Mouse (Mus musculus) midbrain, embryonic 10.5 days (tissue): ENCODE measurements around the gene Aqp5. TPM values are rescaled to one million over a fixed set of nuclear protein-coding genes. Genes with fewer than 3 reads are reported as not detected.

ENCODE experiments used
- DNase-seq: peaks from one replicate; pipeline ENCODE4 v3.0.0-alpha.2; 2017; ENCODE audit warnings: low spot score
- H3K27ac ChIP-seq: fragments of 300-500 bp; sonication (generic); replicated peaks from 2 replicates; pipeline ENCODE4 v1.5.1; 2016; ENCODE audit warnings: mild to moderate bottlenecking
- H3K27me3 ChIP-seq: fragments of 300-500 bp; sonication (generic); 2 replicates; pipeline ENCODE4 v1.6.1; 2016; ENCODE audit warnings: low read depth, mild to moderate bottlenecking; ENCODE audit not compliant: poor library complexity, severe bottlenecking
- H3K36me3 ChIP-seq: fragments of 300-500 bp; sonication (generic); 2 replicates; pipeline ENCODE4 v1.6.1; 2016; ENCODE audit warnings: mild to moderate bottlenecking, moderate library complexity
- H3K4me1 ChIP-seq: fragments of 300-500 bp; sonication (generic); 2 replicates; pipeline ENCODE4 v1.6.1; 2016
- H3K4me3 ChIP-seq: fragments of 300-500 bp; sonication (generic); 2 replicates; pipeline ENCODE4 v1.5.1; 2016; ENCODE audit warnings: mild to moderate bottlenecking, moderate library complexity
- H3K9me3 ChIP-seq: fragments of 300-500 bp; sonication (generic); replicated peaks from 2 replicates; pipeline ENCODE4 v1.6.1; 2016; ENCODE audit warnings: mild to moderate bottlenecking
- WGBS: fragments of 180-500 bp; shearing (Covaris S2); methylation state at CpG from one replicate; pipeline ENCODE4 v1.1.7; 2016; 5-methylcytosine and 5-hydroxymethylcytosine counted together
- polyA plus RNA-seq: library from polyadenylated mRNA; unstranded; fragments of >200 nt; fragmentation: Nextera tagmentation; extraction: Ambion mirVana; gene quantifications from 2 replicates; pipeline ENCODE4 v1.2.1, GENCODE M21; 2016

Aqp5 gene
- polyA plus RNA-seq, 1 experiment from 2014 or later, result not detected

DNA sequence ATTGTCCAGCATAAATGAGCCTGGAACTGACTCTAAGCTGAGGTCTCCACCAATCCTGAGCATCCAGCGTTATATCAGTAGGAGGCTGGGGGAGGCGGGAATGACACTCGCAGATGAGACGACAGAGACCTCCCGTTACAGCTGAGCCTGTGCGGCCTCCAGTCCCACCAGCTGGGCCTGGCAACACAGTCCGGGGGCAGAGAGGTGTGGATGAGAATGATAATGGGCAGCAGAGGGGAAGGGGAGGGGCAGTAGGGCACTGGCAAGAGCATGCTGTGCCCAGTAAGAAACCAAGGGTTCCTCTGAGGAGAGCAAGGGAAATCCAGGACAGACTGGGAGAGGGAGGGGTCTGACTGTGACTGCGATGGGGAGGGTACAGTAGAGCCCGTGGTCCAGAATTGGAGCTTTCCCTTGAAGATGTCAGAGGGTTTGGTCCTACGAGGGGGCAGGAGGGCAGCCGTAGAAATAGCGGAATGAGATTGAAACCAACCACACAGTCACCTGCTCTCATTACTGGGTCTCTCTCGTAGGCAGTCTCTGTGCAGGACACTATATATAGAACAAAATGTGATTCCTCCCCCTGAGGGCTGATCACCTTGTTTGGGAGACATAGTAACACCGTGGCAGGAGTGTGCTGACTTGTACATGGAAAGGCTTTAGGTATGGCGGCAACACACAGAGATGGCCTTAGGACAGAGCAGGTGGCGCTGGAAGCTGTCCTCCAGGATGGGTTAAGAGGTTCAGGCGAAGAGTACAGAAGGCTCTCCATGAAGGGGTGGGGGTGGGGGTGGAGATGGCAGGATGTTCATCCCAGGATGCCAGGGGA is 8.9 kb downstream of the Aqp5 start:
- Histone ChIP-seq H3K4me3 (no peak overlapping the region), H3K4me1 (peaks cover 70% of the 10 kb centered on the region), H3K9me3 (no peaks in the 10 kb centered on the region), H3K36me3 (no peaks in the 10 kb centered on the region), H3K27ac (peak overlapping the region; percentile 59), H3K27me3 (peaks cover 87% of the 10 kb centered on the region)
- no peak for DNase-seq
- 63% methylated on average over 17 of the region's 17 CpGs for WGBS

DNA sequence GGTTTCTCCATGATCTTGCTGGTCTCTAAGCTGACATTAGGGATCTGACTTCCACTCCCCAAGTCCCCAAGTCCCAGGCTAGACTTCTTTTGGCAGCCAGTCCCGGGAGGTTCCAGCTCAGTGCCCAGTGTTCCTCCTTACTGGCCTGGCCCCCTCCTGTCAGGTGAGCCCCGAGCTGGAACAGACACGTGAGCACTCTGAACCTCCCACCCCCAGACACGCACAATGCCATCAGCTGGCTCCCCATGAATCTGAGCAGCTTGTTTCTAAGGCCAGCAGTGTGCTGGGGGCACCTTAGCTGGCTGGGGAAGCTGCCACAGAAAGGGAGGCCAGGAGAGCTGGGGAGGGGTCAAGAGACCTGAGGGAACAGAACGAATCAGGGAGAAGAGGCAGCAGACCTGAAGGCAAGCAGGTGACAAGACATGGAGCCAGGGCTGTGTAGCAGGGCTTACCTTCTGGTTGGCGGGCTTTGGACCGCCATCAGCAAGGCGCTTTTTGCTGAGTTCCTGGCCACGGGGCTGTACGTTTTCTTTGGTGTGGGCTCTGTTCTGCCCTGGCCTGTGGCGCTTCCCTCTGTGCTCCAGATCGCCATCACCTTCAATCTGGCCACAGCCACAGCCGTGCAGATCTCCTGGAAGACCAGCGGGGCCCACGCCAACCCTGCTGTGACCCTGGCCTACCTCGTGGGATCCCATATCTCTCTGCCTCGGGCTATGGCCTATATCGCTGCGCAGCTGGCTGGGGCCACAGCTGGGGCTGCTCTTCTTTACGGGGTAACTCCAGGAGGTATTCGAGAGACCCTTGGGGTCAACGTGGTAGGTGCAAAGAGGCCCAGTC is 10.6 kb downstream of the Aqp5 start, which contains the start of gene Aqp6:
Aqp6 (plus strand) TSS at position 415 of the 837 bp plus-strand sequence.
- Histone ChIP-seq H3K9me3 (no peaks in the 10 kb centered on the region), H3K27ac (peak within 1 kb of the TSS; percentile 59), H3K4me1 (peaks cover 80% of the 10 kb centered on the region), H3K27me3 (peaks cover 90% of the 10 kb centered on the region), H3K4me3 (no peak within 1 kb of the TSS), H3K36me3 (no peaks in the 10 kb centered on the region)
- 51% methylated on average over 22 of the region's 22 CpGs for WGBS
- no peak for DNase-seq

DNA sequence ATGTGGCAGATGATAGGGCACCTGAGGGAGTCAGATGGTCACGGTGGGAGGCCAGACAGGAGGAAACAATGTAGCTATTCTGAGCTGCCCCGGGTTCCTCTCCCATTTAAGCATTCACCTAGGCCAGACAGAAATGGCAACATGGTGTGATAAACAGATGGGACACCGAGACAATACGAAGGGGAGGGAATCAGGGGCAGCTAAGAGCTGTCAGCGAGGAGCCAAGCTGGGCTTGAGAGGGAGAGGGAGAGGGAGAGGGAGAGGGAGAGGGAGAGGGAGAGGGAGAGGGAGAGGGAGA is 11.2 kb downstream of the Aqp5 start:
- Histone ChIP-seq H3K27me3 (peaks cover 92% of the 10 kb centered on the region), H3K27ac (peak overlapping the region; percentile 59), H3K4me3 (no peak overlapping the region), H3K36me3 (no peaks in the 10 kb centered on the region), H3K4me1 (peaks cover 80% of the 10 kb centered on the region), H3K9me3 (no peaks in the 10 kb centered on the region)
- no peak for DNase-seq
- 15% methylated on average over 5 of the region's 5 CpGs for WGBS

- Histone ChIP-seq H3K27ac (peak overlapping the region; percentile 33; the same call in 1 of the 2 replicates), H3K4me3 (no peak overlapping the region), H3K4me1 (peaks cover 81% of the 10 kb centered on the region), H3K9me3 (no peaks in the 10 kb centered on the region), H3K36me3 (no peaks in the 10 kb centered on the region), H3K27me3 (peaks cover 92% of the 10 kb centered on the region)
- WGBS, result 74% methylated on average over 17 of the region's 17 CpGs
- DNase-seq, result no peak
Observed at GRCm38 (mm10) chr15:99602206-99602820, 11.7 kb downstream of the Aqp5 start.

GRCm38 (mm10) chr15:99603216-99603615 is 12.6 kb downstream of the Aqp5 start:
- Histone ChIP-seq H3K4me1 (peaks cover 83% of the 10 kb centered on the region), H3K36me3 (no peaks in the 10 kb centered on the region), H3K27ac (no peak overlapping the region), H3K4me3 (no peak overlapping the region), H3K9me3 (no peaks in the 10 kb centered on the region), H3K27me3 (peaks cover 88% of the 10 kb centered on the region)
- no peak for DNase-seq
- 89% methylated on average over 7 of the region's 7 CpGs for WGBS

DNA sequence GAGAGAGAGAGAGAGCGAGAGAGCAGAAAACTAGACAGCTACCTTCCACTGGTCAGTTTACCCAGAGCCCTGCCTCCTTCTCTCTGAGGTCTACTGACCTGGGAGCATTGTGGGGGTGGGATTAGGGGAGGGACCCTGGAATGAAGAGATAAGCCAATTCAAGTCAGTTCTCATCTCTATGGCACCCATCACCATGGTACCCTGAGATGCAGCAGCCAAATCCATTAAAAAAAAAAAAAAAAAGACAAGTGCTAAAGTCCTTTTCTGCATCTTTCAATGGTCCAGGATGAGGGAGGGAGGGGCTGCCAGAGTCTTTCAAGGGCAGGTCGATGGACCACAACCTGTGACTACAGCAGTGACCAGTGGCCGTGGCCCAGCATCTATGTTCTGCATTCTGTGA is 15.0 kb downstream of the Aqp5 start:
- 64% methylated on average over 3 of the region's 3 CpGs for WGBS
- Histone ChIP-seq H3K36me3 (no peaks in the 10 kb centered on the region), H3K27me3 (peaks cover 84% of the 10 kb centered on the region), H3K27ac (no peak overlapping the region), H3K4me3 (no peak overlapping the region), H3K4me1 (peaks cover 72% of the 10 kb centered on the region), H3K9me3 (no peaks in the 10 kb centered on the region)
- DNase-seq, result peak; percentile 11

DNA sequence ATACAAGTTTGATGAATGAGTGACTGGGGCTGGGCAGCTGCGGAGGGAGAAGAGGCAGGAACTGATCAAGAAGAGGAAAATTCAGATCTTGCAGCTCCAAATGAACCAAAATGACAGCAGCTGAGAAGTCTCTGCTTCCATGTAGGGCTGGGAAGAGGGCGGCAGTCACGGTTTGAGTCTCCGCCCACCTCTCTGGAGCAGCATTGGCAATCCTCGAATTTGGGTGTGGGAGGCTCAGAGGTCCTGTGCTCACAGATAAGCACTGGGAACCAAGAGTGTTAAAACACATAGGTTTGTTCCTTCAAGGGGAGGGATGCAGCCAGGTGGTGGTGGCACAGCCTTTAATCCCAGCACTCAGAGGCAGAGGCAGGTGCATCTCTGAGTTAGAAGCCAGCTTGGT is 15.9 kb downstream of the Aqp5 start:
- peaks cover 84% of the 10 kb centered on the region for H3K27me3 ChIP-seq
- no peaks in the 10 kb centered on the region for H3K36me3 ChIP-seq
- H3K9me3 ChIP-seq, result no peaks in the 10 kb centered on the region
- DNase-seq, result no peak
- H3K27ac ChIP-seq, result no peak overlapping the region; the same call in 1 of the 2 replicates
- H3K4me3 ChIP-seq, result no peak overlapping the region
- WGBS, result 36% methylated on average over 5 of the region's 5 CpGs
- H3K4me1 ChIP-seq, result peaks cover 71% of the 10 kb centered on the region

DNA sequence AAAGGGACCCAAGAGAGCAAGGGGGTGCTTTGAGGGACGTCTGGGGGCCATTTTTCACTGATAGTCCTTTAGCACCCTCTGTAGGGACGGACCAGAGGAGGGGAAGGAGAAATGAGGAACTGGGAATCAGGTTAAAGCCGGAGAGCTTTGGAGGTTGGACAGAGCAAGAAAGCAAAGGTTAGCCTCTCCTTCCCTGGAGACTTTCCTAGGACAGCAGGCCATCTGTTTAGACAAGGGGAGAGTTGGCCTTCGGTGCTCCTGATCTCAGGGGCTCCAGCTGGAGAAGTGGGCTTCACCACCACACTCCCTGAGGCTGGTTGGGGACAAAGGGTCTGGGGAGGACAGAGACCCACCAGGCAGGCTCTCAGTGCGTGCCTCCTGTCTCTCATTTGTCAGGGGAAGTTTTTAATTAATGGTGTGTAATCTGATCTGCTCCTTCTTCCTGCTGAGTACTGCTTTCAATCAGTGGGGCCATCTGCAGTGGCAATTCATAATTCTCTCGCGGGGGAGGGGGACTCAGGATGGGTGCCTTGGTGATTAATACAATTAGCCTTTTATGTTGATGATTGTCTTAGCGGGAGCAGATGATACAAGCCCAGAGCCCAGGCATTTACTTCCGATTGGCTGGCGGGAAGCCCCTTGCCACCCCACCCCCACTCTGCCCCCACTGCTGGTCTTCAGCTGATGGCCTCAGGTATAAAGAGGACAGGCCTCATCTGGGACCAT is 17.0 kb downstream of the Aqp5 start:
- no peaks in the 10 kb centered on the region for H3K36me3 ChIP-seq
- H3K27me3 ChIP-seq, result peaks cover 80% of the 10 kb centered on the region
- H3K27ac ChIP-seq, result peak overlapping the region; percentile 53; the same call in 1 of the 2 replicates
- H3K4me1 ChIP-seq, result peaks cover 65% of the 10 kb centered on the region
- H3K4me3 ChIP-seq, result no peak overlapping the region
- H3K9me3 ChIP-seq, result no peaks in the 10 kb centered on the region
- DNase-seq, result no peak
- WGBS, result 26% methylated on average over 10 of the region's 10 CpGs

- no peak for DNase-seq
- 86% methylated on average over 13 of the region's 13 CpGs for WGBS
- Histone ChIP-seq H3K36me3 (no peaks in the 10 kb centered on the region), H3K4me1 (peaks cover 60% of the 10 kb centered on the region), H3K9me3 (no peaks in the 10 kb centered on the region), H3K27me3 (peaks cover 72% of the 10 kb centered on the region), H3K4me3 (no peak overlapping the region), H3K27ac (no peak overlapping the region)
Observed at GRCm38 (mm10) chr15:99608382-99609125, 18.0 kb downstream of the Aqp5 start.

- Histone ChIP-seq H3K27ac (no peak overlapping the region), H3K4me1 (peaks cover 49% of the 10 kb centered on the region), H3K27me3 (peaks cover 64% of the 10 kb centered on the region), H3K4me3 (no peak overlapping the region), H3K9me3 (no peaks in the 10 kb centered on the region), H3K36me3 (no peaks in the 10 kb centered on the region)
- no peak for DNase-seq
- WGBS, result 71% methylated on average over 7 of the region's 7 CpGs
Observed at GRCm38 (mm10) chr15:99611563-99611962, 21.0 kb downstream of the Aqp5 start.

GRCm38 (mm10) chr15:99614273-99614672 is 23.7 kb downstream of the Aqp5 start:
- H3K9me3 ChIP-seq, result no peaks in the 10 kb centered on the region
- no peak overlapping the region for H3K4me3 ChIP-seq
- WGBS, result 74% methylated on average over 13 of the region's 13 CpGs
- peaks cover 43% of the 10 kb centered on the region for H3K27me3 ChIP-seq
- 0 out of 2 replicates have a peak overlapping the region, but pooled peaks have one; percentile 2 for H3K27ac ChIP-seq
- peaks cover 4% of the 10 kb centered on the region; the same call in 1 of the 2 replicates for H3K36me3 ChIP-seq
- H3K4me1 ChIP-seq, result peaks cover 26% of the 10 kb centered on the region
- no peak for DNase-seq
